Mouse (Mus musculus) liver, adult (tissue): ENCODE results near the gene Shisa7.

ENCODE experiments used
- GATA4 ChIP-seq: IDR thresholded peaks from 2 replicates; pipeline ENCODE4 v1.6.1; 2014; ENCODE audit warnings: mild to moderate bottlenecking, low read length; ENCODE audit not compliant: insufficient replicate concordance

Shisa7 gene

DNA sequence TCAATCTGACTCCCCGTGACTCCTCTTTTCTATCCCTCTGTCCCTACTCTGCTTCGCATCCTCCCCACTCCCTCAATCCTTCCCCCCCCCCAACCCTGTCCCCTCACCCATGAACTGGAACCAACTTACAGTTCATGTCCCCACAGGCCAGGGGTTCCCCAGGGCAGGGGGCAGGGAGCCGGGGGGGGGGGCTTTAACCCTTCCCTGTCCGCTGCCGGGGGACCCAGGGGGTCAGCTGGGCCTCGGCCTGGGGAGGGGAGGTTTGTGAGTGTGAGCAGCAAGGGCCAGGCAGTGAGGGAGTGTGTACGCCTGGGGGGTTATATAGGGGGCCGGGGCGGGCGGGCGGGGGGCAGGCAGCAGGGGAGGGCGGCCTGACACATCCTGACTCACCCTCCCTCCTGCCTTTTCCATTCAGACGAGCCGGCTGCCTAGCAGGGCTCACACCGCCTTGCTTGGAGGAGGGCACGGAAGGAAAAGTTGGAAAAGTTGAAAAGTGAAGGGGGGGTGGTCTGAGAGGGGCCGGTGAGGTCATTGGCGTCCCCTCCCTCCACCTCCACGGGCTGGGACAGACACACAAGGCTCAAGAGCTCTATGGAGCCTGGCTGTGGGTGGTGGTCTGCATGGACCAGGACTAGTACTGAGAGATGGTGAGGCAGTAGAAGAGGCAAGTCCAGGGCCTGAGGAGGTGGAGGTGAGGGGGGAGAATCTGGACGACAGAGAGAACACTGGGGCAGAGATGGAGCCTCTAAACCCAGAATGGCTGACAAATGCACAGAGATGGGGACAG lies 66.5 kb downstream of the Shisa7 start:
- no peak for TF ChIP-seq GATA4

GRCm38 (mm10) chr7:4776861-4777830 lies 67.3 kb downstream of the Shisa7 start:
- no peak for TF ChIP-seq GATA4

GRCm38 (mm10) chr7:4776131-4776530 lies 68.4 kb downstream of the Shisa7 start:
- no peak for TF ChIP-seq GATA4
